Mouse (Mus musculus) embryonic facial prominence, embryonic 13.5 days (tissue): ENCODE results near the gene Spsb1. TPM values are rescaled to one million over a fixed set of nuclear protein-coding genes. Genes with fewer than 3 reads are reported as not detected.
A peak's percentile ranks its signal among the peaks of the same experiment; 100 is the strongest.

Experiments
- ATAC-seq: fragments of 200-750 bp; cut with Nextera tagmentation; 2 replicates; pipeline ENCODE4 v1.8.0; 2017; ENCODE audit warnings: low read depth; ENCODE audit not compliant: insufficient number of reproducible peaks, insufficient read depth, low FRiP score, low TSS enrichment
- H3K27ac ChIP-seq: fragments of 300-500 bp; sonication (generic); 2 replicates; pipeline ENCODE4 v1.5.1; 2015; ENCODE audit warnings: moderate library complexity, mild to moderate bottlenecking, inconsistent platforms
- H3K27me3 ChIP-seq: fragments of 300-500 bp; sonication (generic); 2 replicates; pipeline ENCODE4 v1.6.1; 2015; ENCODE audit warnings: mild to moderate bottlenecking, inconsistent platforms
- H3K36me3 ChIP-seq: fragments of 300-500 bp; sonication (generic); 2 replicates; pipeline ENCODE4 v1.6.1; 2015; ENCODE audit warnings: mild to moderate bottlenecking, inconsistent platforms
- H3K4me1 ChIP-seq: fragments of 300-500 bp; sonication (generic); 2 replicates; pipeline ENCODE4 v1.6.1; 2015; ENCODE audit warnings: inconsistent platforms
- H3K4me2 ChIP-seq: fragments of 300-500 bp; sonication (generic); 2 replicates; pipeline ENCODE4 v1.6.1; 2015; ENCODE audit warnings: moderate library complexity, mild to moderate bottlenecking, inconsistent platforms
- H3K4me3 ChIP-seq: fragments of 300-500 bp; sonication (generic); 2 replicates; pipeline ENCODE4 v1.5.1; 2015; ENCODE audit warnings: mild to moderate bottlenecking, inconsistent platforms
- H3K9ac ChIP-seq: fragments of 300-500 bp; sonication (generic); 2 replicates; pipeline ENCODE4 v1.6.1; 2015; ENCODE audit warnings: mild to moderate bottlenecking, inconsistent platforms
- H3K9me3 ChIP-seq: fragments of 300-500 bp; sonication (generic); 2 replicates; pipeline ENCODE4 v1.6.1; 2016; ENCODE audit warnings: inconsistent platforms
- WGBS: fragments of 180-500 bp; shearing (Covaris S2); methylation state at CpG from one replicate; pipeline ENCODE4 v1.1.7; 2015; ENCODE audit warnings: mixed read lengths; 5-methylcytosine and 5-hydroxymethylcytosine counted together
- polyA plus RNA-seq: library from polyadenylated mRNA; unstranded; fragments of >200 nt; fragmentation: Nextera tagmentation; extraction: Ambion mirVana; gene quantifications from 2 replicates; pipeline ENCODE4 v1.2.1, GENCODE M21; 2015

Gene Spsb1
- polyA plus RNA-seq, 1 experiment from 2014 or later, result 12.2 TPM

DNA sequence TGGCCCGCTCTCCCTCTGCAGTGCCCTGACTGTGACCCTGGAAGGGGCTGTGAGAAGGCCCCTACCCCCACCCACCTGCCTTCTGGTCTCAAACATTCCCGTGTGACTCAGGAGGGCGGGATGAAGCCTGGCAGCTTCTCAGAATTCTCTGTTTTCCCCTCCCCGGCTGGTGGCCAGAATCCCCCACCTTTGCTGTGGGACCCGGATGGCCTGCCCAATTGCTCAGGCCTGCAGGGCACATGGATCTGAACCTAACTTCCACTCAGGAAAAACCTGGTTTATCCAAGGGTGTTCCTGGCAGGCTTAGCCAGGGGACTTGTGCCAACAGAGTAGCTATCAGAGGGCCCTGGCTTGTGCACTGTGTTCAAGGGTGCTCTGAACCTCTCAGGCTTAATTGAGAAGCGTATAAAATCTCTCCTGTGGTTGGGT, 76.8 kb downstream of the Spsb1 start:
- Histone ChIP-seq H3K9me3 (no peaks in the 10 kb centered on the region), H3K27me3 (no peaks in the 10 kb centered on the region), H3K36me3 (no peaks in the 10 kb centered on the region), H3K27ac (no peak overlapping the region), H3K9ac (0 out of 2 replicates have a peak overlapping the region, but pooled peaks have one; percentile 11), H3K4me3 (no peak overlapping the region), H3K4me2 (no peak overlapping the region), H3K4me1 (peaks cover 49% of the 10 kb centered on the region)
- WGBS, result 36% methylated on average over 6 of the region's 6 CpGs
- ATAC-seq, result no peak

- 34% methylated on average over 3 of the region's 3 CpGs for WGBS
- H3K4me2 ChIP-seq, result no peak overlapping the region
- no peaks in the 10 kb centered on the region for H3K27me3 ChIP-seq
- 0 out of 2 replicates have a peak overlapping the region, but pooled peaks have one; percentile 11 for H3K9ac ChIP-seq
- H3K27ac ChIP-seq, result peak overlapping the region; percentile 66; the same call in 1 of the 2 replicates
- H3K36me3 ChIP-seq, result no peaks in the 10 kb centered on the region
- no peak for ATAC-seq
- no peak overlapping the region for H3K4me3 ChIP-seq
- H3K9me3 ChIP-seq, result no peaks in the 10 kb centered on the region
- peaks cover 51% of the 10 kb centered on the region for H3K4me1 ChIP-seq
Measured at GRCm38 (mm10) chr4:149877202-149877601, 77.6 kb downstream of the Spsb1 start.

GRCm38 (mm10) chr4:149876761-149877160, 78.1 kb downstream of the Spsb1 start:
- Histone ChIP-seq H3K4me2 (no peak overlapping the region), H3K9me3 (no peaks in the 10 kb centered on the region), H3K4me1 (peaks cover 53% of the 10 kb centered on the region), H3K36me3 (no peaks in the 10 kb centered on the region), H3K9ac (0 out of 2 replicates have a peak overlapping the region, but pooled peaks have one; percentile 11), H3K27ac (peak overlapping the region; percentile 66; the same call in 1 of the 2 replicates), H3K27me3 (no peaks in the 10 kb centered on the region), H3K4me3 (no peak overlapping the region)
- 64% methylated on average over 6 of the region's 6 CpGs for WGBS
- ATAC-seq, result no peak

DNA sequence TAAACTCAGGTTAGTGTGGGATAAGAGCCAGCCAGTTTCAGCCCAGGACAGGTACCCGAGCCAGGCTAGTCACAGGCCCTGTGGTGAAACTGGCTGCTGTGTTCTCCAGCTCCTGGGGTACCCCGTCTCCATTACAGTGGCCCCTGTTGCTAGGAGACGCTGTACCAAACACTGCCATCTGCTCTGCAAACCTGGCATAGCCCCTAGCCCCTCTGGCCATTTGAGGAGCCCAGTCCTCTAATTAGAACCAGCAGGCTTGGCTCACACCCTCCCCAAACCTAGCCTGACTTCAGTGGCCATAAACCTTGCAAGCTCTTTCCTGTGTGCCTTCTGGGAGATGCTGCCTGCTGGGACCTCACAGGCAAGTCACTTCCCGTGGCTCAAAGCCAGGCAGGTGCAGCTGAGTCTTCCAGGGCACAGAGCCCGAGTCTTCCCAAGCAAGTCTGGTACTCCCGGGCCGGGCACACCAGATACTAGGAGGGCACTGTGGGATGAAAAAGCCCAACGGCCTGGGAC, 78.8 kb downstream of the Spsb1 start:
- H3K27me3 ChIP-seq, result no peaks in the 10 kb centered on the region
- peaks cover 53% of the 10 kb centered on the region for H3K4me1 ChIP-seq
- H3K4me3 ChIP-seq, result no peak overlapping the region
- H3K36me3 ChIP-seq, result no peaks in the 10 kb centered on the region
- H3K4me2 ChIP-seq, result peak overlapping the region; percentile 7; the same call in 1 of the 2 replicates
- ATAC-seq, result 0 out of 2 replicates have a peak, but pooled peaks have one; percentile 63
- H3K27ac ChIP-seq, result peak overlapping the region; percentile 66
- H3K9me3 ChIP-seq, result no peaks in the 10 kb centered on the region
- H3K9ac ChIP-seq, result peak overlapping the region; percentile 32; the same call in 1 of the 2 replicates
- WGBS, result 34% methylated on average over 8 of the region's 8 CpGs

- no peak for ATAC-seq
- H3K9me3 ChIP-seq, result no peaks in the 10 kb centered on the region
- no peaks in the 10 kb centered on the region for H3K27me3 ChIP-seq
- H3K36me3 ChIP-seq, result no peaks in the 10 kb centered on the region
- H3K4me3 ChIP-seq, result no peak overlapping the region
- H3K4me1 ChIP-seq, result peaks cover 53% of the 10 kb centered on the region
- no peak overlapping the region; the same call in 1 of the 2 replicates for H3K4me2 ChIP-seq
- H3K9ac ChIP-seq, result peak overlapping the region; percentile 4; the same call in 1 of the 2 replicates
- WGBS, result 36% methylated on average over 6 of the region's 6 CpGs
- peak overlapping the region; percentile 66 for H3K27ac ChIP-seq
Measured at GRCm38 (mm10) chr4:149875296-149875695, 79.5 kb downstream of the Spsb1 start.

DNA sequence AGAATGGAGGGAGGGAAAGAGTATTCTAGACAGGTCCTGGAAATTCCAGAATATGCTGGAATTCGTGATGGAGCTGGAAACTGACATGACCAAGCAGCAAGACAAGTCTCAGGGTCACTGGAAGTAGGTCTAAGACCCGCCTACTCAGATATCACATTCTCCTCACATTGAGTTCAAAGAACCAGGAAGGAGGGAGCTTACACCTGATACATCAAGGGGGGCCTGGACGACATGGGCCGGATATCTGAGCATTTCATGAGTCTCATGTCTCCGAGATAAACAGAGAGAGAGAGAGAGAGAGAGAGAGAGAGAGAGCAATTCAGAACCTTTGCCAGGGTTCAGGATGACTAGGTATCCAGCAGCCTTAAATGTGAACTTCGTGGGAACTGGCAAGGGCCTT, 82.6 kb downstream of the Spsb1 start:
- Histone ChIP-seq H3K27ac (no peak overlapping the region), H3K9ac (no peak overlapping the region), H3K36me3 (no peaks in the 10 kb centered on the region), H3K4me1 (peaks cover 47% of the 10 kb centered on the region), H3K4me2 (no peak overlapping the region), H3K9me3 (no peaks in the 10 kb centered on the region), H3K27me3 (no peaks in the 10 kb centered on the region), H3K4me3 (no peak overlapping the region)
- 42% methylated on average over 6 of the region's 6 CpGs for WGBS
- ATAC-seq, result no peak

GRCm38 (mm10) chr4:149871582-149871981, 83.3 kb downstream of the Spsb1 start:
- Histone ChIP-seq H3K4me1 (peaks cover 41% of the 10 kb centered on the region), H3K9me3 (no peaks in the 10 kb centered on the region), H3K9ac (no peak overlapping the region), H3K36me3 (no peaks in the 10 kb centered on the region), H3K27me3 (no peaks in the 10 kb centered on the region), H3K27ac (no peak overlapping the region), H3K4me2 (no peak overlapping the region), H3K4me3 (no peak overlapping the region)
- WGBS, result 59% methylated on average over 7 of the region's 7 CpGs
- no peak for ATAC-seq

DNA sequence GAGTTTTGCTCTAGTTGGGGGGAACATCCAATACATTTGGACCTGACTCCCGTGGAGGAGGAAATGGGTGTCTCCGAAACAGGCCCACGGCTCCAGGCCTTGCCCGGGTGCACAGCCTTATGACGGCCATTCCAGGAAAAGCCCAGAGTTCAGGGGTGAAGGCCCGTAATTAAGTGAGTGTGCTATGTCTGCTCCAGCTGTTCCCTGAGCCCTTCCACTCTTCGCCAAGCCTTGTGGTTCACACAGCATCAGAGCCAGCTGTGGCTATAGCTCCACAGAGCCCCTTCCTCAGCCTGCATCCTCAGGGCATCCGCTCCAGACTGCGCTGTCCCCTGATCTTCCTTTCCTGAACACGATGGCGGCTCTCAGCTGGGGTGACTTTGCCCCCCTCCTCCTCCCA, 83.8 kb downstream of the Spsb1 start:
- Histone ChIP-seq H3K4me1 (peaks cover 35% of the 10 kb centered on the region), H3K9me3 (no peaks in the 10 kb centered on the region), H3K36me3 (no peaks in the 10 kb centered on the region), H3K4me2 (no peak overlapping the region), H3K4me3 (no peak overlapping the region), H3K27me3 (no peaks in the 10 kb centered on the region), H3K9ac (no peak overlapping the region), H3K27ac (no peak overlapping the region)
- no peak for ATAC-seq
- 49% methylated on average over 11 of the region's 11 CpGs for WGBS

DNA sequence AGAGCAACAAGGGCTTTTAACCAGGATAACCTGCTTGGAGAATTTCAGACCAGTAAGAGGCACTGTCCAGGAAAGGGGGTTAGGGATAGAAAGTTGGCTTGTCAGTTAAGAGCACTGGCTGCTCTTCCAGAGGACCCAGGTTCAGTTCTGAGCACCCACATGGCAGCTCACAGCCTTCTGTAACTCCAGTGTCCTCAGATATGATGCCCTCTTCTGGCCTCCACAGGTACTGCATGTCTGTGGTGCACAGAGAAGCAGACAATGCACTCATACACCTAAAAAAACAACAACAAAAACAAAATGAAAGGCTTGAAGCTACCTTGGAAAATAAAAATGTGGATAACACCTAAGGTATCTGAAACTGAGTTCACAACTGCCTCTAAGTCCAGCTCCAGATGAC, 84.4 kb downstream of the Spsb1 start:
- no peak overlapping the region for H3K27ac ChIP-seq
- ATAC-seq, result no peak
- no peaks in the 10 kb centered on the region for H3K36me3 ChIP-seq
- no peak overlapping the region for H3K4me3 ChIP-seq
- no peak overlapping the region for H3K4me2 ChIP-seq
- H3K27me3 ChIP-seq, result no peaks in the 10 kb centered on the region
- H3K9me3 ChIP-seq, result no peaks in the 10 kb centered on the region
- peaks cover 29% of the 10 kb centered on the region for H3K4me1 ChIP-seq
- no peak overlapping the region for H3K9ac ChIP-seq

- H3K9me3 ChIP-seq, result no peaks in the 10 kb centered on the region
- no peaks in the 10 kb centered on the region for H3K27me3 ChIP-seq
- no peak overlapping the region for H3K9ac ChIP-seq
- no peaks in the 10 kb centered on the region for H3K36me3 ChIP-seq
- 51% methylated on average over 14 of the region's 14 CpGs for WGBS
- peaks cover 16% of the 10 kb centered on the region for H3K4me1 ChIP-seq
- no peak overlapping the region for H3K4me2 ChIP-seq
- no peak overlapping the region for H3K4me3 ChIP-seq
- no peak overlapping the region for H3K27ac ChIP-seq
- no peak for ATAC-seq
Measured at GRCm38 (mm10) chr4:149868725-149869124, 86.1 kb downstream of the Spsb1 start.

- H3K4me3 ChIP-seq, result no peak overlapping the region
Measured at GRCm38 (mm10) chr4:149868009-149868408, 86.8 kb downstream of the Spsb1 start.

DNA sequence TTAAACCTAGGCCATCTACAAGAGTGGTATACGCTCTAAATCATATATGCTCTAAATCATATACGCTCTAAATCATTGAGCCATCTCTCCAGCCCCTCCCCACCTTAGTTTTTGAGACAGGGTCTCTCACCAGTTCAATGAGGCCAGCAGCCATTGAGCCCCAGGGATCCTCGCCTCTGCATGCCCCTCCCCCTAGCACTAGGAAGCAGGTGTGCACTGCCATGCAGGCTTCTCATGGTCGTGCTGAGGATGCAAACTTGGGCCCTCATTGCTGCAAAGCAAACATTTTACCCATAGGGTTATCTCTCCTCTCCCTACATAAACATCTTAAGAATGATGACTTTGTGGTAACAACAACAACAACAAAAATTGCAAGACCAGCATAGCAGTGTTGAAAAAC, 87.5 kb downstream of the Spsb1 start:
- peaks cover 12% of the 10 kb centered on the region for H3K4me1 ChIP-seq
- no peak overlapping the region for H3K4me3 ChIP-seq
- no peak overlapping the region for H3K4me2 ChIP-seq
- no peaks in the 10 kb centered on the region for H3K9me3 ChIP-seq
- H3K36me3 ChIP-seq, result no peaks in the 10 kb centered on the region
- no peak for ATAC-seq
- H3K27ac ChIP-seq, result no peak overlapping the region
- no peak overlapping the region for H3K9ac ChIP-seq
- WGBS, result 68% methylated on average over 4 of the region's 4 CpGs
- no peaks in the 10 kb centered on the region for H3K27me3 ChIP-seq

More at GRCm38 (mm10) chr4:149868009-149868408, 86.8 kb downstream of the Spsb1 start:
- Histone ChIP-seq H3K27ac (no peak overlapping the region), H3K9me3 (no peaks in the 10 kb centered on the region), H3K27me3 (no peaks in the 10 kb centered on the region), H3K4me2 (no peak overlapping the region), H3K4me1 (peaks cover 16% of the 10 kb centered on the region), H3K36me3 (no peaks in the 10 kb centered on the region), H3K9ac (0 out of 2 replicates have a peak overlapping the region, but pooled peaks have one; percentile 22)
- WGBS, result 48% methylated on average over 9 of the region's 9 CpGs
- no peak for ATAC-seq
